Mouse (Mus musculus): Measurements from ENCODE around the gene Spata2l.
"Not testable (repeated sequence)": the region's sequence is repeated elsewhere in the genome, so short reads cannot be mapped to it uniquely, and the experiment has no call there.

Gene Spata2l

DNA sequence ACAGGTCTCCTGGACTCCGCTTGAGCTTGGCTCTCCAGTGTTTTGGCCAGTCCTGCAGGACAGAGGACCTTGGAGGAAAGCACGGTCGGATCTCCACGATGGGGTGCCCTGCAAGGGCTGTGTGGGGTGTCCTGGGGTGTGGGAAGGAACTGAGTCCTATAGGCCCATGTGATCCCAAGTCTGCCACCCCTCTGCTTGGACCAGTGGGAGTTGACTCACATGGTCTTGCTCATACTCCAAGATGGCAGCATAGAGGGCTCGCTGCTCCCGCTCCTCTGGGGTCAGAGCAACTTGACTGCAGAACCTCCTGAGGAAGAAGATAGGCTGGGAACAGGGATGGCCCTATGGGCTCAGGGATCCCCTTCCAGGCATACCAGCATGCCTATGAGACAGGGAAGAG lies 11.7 kb upstream of the Spata2l start:
- DNase-seq (ENCODE audit: low spot score), result no peak

- no peak for DNase-seq (ENCODE audit: low spot score)
These were observed 9.5 kb upstream of the Spata2l start for GRCm38 (mm10) chr8:123245543-123245942.

DNA sequence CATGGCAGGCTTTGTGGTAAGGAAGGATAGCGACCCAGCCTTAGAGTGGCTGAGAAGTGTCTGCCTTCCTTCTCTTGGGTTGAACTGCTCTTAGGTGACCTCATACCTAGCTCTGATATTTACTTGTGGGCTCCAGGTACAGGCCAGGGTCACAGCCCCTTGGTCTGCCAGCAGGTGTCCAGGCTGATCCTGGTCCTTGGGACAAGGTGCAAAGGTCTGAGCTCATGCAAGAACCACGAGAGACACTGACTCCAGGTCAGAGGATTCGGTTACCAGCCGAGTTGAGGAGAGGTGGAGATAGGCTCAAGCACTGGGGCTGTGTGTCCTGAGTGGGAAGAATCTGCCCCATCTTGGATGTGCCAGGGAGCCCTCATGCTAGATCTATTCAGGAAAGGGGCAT lies 8.3 kb upstream of the Spata2l start:
- no peak for DNase-seq (ENCODE audit: low spot score)

GRCm38 (mm10) chr8:123243053-123243452 lies 7.0 kb upstream of the Spata2l start:
- DNase-seq (ENCODE audit: low spot score), result no peak

DNA sequence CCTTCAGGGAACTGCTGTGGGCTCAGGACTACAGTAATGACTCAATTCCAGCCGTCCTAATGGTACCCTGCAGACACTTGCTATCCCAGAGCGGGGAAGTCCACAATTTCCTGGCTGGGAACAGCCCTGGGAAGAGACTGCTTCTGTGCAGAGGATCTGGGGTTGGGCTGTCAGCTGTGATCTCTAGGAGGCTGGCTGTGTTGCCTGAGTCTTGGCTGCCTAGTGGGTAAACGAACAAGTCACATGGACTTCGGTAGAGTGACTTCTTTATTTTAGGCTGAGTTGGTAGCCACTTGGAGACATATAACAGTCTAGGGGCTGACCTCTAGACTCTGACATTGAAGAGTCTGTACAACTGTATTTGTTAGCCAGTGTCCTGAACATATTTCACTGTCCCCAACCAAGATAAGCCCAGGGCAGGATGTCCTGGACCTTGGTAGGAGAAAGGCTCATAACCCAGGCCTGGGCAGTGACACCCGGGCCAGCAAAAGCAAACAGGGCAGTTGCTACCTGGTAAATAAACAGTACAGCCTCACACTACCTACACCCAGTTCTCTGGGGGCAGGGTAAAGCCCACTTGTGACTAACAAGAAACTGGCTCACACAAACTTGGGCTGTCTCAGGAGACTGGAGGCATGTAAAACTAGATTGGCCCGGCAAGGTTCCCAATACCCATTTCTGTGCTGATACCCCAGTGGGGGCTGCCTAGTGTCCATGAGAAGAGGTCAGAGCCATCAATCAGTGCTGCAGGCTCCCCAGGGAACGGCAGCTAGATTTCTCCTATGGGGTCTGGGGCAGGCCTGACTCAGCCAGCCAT lies 6.3 kb upstream of the Spata2l start:
- DNase-seq (ENCODE audit: low spot score), result no peak

DNA sequence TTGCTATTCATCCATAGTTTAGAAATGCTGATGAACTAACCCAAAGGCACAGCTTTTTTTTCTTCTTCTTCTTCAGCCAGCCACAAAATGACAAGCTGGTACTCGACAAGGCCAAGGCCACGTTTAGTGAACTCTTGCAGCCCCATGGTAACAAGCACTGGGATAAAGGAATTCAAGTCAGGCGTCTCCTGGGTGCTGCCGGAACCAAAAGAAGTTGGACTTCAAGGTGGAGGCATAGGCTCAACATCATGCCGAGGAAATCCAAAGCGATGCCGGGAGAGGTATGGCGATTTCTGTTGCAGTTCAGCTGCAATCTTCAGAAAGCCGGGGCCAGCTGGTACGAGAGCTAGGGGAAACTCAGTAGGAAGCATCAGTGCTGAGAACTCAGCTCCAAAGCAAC lies 3.4 kb upstream of the Spata2l start:
- no peak for DNase-seq (ENCODE audit: low spot score)

DNA sequence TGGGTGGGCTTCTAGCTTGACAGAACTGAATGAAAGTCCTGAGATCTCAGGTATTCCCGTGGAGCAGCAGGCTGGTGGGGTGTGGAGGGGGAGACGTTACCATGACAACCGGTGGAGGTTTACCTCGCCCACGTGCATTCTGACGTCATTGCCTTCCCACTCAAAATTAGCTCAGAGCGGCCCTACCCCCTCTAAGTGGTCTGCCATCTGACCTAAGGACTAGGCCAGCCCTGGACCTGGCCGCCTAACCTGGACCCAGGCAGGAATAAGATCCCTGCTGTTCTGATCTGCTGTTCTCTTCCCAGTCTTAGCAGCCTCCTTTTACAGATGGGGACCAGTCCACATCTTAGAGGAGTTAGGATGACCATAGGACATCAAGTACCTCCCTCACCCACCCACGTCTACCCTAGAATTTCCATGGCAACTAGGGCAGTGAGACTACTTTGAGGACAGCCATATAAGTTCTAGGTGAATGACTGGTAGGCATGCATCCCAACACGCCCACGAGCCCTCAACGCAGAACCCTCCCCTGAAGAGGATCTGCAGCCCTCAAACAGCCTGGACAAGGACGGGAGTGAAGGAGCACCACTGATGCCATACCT lies 1.0 kb downstream of the Spata2l start:
- no peak for DNase-seq (ENCODE audit: low spot score)

- no peak for DNase-seq (ENCODE audit: low spot score)
These were observed 2.3 kb downstream of the Spata2l start for GRCm38 (mm10) chr8:123233760-123234159.

GRCm38 (mm10) chr8:123233300-123233699 lies 2.7 kb downstream of the Spata2l start:
- DNase-seq (ENCODE audit: low spot score), result no peak

DNA sequence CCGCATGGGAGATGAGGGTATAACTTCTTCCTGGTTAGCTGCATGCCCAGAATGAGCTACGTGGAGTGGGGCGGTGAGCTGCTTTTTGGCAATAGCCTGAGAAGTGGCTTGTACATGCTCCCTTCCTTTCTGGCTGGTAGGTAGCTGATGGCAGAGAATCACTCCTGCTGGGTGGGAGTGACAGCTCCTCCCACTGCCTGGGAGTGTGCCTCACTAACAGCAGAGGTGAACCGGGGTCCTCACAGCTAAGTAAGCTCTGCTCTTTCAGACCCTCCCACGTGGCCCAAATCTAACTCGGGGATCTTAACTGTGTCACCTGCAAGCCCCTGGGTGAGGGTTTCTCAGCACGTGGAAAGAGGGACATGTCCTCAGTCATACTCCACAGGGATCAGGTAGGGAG lies 3.5 kb downstream of the Spata2l start:
- no peak for DNase-seq (ENCODE audit: low spot score)

DNA sequence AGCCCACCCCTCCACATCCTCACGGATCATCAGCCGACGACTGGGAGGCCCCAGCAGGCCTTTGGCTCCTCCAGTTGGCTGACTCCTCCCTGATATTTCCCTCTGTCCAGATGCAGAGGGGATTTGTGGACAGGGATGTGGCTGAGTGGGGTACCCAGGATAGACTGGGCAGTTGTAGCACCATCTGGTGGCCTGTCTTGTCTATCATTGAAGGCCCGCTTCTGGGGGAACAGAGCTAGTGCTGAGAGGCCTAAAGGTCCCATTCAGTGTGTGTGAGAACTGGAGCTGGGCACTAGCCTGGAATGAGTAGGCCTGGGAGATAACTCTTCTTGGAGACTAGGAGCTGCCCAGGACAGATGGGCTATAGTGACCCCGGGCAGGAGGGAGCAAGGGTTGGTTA lies 4.3 kb downstream of the Spata2l start:
- DNase-seq (ENCODE audit: low spot score), result no peak

DNA sequence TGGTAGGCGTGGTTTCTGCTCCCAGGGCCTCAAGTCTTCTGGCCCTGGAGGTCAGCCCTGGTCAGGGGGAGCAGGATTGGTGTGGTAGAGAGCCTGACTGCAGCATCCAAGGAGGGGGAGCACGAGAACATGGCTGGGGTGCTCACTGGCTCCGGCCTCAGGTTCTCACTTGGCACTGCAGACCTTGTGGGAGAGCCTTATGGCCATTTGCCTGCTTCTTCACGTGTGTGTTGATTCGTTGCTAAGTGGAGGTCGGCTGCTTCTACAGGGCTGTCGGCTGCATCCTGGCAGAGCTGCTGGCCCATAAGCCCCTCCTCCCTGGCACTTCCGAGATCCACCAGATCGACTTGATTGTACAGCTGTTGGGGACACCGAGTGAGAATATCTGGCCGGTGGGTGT lies 5.7 kb downstream of the Spata2l start:
- not testable (repeated sequence) for DNase-seq (ENCODE audit: low spot score)

DNA sequence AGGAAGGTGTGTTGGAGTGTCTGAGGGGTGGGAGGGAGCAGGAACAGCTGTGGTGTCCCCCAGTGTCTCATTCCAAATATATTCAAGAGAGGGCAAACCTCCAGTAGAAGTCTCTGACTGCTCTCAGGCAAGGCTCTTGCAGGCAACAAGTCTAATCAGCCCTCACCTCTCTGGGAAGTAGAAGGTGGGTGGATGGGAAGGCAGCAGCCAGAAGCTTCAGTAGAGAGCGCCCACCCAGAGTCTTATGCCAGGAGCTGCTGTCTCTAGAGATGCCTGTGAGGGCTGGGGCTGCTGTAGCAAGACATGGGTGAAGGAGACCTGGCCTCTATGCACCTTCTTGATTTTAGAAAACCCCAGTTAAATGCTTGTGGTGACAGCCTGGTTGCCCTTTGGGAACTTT lies 7.6 kb downstream of the Spata2l start:
- no peak for DNase-seq (ENCODE audit: low spot score)

- DNase-seq (ENCODE audit: low spot score), result peak; percentile 92
These were observed 11.5 kb downstream of the Spata2l start, which contains the start of gene Cdk10 for GRCm38 (mm10) chr8:123224278-123225266. Gene Cdk10 (plus strand): TSS chr8:123224842.

- DNase-seq (ENCODE audit: low spot score), result peak; percentile 53
These were observed 15.1 kb downstream of the Spata2l start for GRCm38 (mm10) chr8:123220917-123221316.

GRCm38 (mm10) chr8:123215430-123215829 lies 20.6 kb downstream of the Spata2l start:
- no peak for DNase-seq (ENCODE audit: low spot score)

DNA sequence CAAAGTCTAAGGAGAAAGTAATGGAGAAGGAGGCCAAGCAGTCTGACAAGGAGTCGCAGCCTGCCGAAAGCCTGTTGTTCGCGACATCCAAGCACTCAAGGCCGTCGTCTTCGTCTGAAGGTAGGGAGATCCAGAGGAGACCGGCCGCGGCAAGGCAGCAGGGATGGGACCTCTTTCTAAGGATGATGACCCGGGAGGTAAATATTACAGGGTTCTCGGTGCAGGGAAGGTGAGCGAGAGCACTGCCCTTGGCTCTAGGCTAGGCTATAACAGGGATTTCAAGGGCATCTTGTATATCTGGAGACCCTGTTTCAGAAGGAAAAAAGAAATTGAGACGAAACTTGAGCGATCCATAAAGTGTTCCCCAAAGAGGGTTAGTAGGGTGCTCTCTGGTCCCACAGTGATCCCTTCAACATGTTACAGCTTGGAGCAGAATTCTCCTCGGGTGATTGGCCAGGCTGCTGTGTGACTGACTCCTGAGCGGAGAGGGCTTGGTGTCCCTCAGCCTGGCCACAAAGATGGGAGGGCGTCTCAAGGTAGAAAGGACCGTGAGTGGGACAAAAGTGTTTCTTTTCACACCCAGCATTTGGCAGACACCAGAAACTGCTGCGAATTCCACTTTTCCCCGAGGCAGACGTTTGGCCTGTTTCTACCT lies 22.8 kb downstream of the Spata2l start:
- DNase-seq (ENCODE audit: low spot score), result no peak

DNA sequence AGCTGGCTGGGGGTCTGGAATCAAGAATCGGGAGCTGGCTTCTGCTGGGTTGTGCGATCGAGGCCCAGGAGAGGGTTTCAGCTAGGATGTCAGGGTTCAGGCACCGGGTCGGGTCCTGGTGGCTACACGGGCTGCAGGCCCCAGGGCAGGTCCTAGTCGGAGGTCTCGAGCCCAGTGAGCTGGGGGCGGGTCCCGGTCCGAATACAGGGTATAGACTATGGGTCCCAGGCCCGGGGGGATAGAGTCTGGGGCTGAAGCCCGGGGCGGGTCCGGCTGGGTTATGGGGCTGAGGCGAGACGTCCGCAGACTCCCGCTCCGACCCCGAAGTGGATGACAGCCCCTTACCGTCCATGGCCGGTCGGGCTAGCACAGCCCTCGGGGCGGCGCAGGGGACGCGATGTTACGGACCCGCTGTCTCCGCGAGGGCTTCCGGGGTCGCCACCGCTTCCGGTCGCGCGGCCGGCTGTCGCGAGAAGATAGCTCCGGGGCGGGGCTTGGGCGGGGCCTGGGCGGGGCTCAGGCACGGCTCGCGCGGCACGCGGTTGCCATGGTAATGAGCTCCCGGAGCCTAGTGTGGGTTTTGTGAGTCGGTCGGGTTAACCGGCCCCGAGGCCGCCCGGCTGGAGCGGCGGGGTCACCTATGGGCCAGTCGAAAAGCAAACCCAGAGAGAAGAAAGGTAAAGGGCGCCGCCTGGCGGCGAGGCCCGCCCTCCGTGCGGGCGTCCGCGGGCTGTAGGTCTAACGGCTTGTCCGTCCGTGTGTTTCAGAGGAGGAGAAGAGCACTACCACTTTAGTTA lies 23.5 kb downstream of the Spata2l start, which contains the start of the genes Chmp1a and Spata33:
Gene Chmp1a, minus strand, starts transcription at position 443 of the 797 bp plus-strand sequence.
Gene Spata33, plus strand, starts transcription at position 512 of the 797 bp plus-strand sequence.
- peak; percentile 94 for DNase-seq (ENCODE audit: low spot score)

GRCm38 (mm10) chr8:123211876-123212275 lies 24.2 kb downstream of the Spata2l start:
- DNase-seq (ENCODE audit: low spot score), result no peak

DNA sequence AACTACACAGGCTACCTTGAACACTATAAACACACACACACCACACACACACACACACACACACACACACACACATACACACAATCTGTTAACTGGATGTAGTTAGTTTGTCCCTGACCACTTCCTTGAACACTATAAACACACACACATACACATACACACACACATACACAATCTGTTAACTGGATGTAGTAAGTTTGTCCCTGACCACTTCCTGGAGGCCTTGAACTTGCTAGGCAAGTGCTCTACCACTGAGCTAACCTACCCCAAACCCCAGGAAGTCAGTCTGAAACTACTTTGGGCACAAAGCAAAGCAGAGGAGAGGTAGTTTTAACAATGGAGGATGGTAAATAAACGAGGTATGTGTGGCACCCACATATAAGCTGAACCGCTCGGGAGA lies 32.5 kb downstream of the Spata2l start:
- no peak for DNase-seq (ENCODE audit: low spot score)

DNA sequence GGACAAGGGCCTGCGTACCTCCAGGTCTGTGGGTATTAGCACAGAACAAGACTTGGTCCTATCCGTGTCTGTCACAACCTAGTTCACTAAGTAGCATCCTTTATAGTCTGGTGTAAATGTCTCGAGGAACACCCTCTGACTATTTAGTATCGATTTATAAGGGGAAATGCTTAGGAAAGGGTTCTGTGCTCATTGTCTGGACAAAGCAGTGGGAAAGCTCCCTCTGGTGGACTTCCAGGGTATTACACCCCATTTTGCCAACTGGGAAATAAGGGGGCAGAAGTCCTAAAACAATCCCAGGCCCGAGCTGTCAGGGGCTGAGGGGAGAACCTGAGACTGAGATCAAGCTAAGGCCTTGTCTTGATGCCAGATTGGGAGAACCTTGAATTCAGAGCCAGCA lies 33.7 kb downstream of the Spata2l start:
- DNase-seq (ENCODE audit: low spot score), result peak; percentile 76
